Mouse (Mus musculus) urinary bladder, adult 2 months (tissue): Measurements from ENCODE around the gene Iqcf4. TPM values are rescaled to one million over a fixed set of nuclear protein-coding genes. Genes with fewer than 3 reads are reported as not detected.
"Not testable (repeated sequence)": the region's sequence is repeated elsewhere in the genome, so short reads cannot be mapped to it uniquely, and the experiment has no call there.

Source experiments
- DNase-seq: peaks from one replicate; pipeline ENCODE4 v3.0.0; 2022; ENCODE audit warnings: low spot score
- polyA plus RNA-seq: library from polyadenylated mRNA; depleted of rRNA; stranded (reverse); fragments of >200 nt; gene quantifications from 2 replicates; pipeline ENCODE4 v1.2.3, GENCODE M21; 2012; rRNA removed

Iqcf4 gene
- not detected in 2 replicates for polyA plus RNA-seq

- DNase-seq, result no peak
Measured at GRCm38 (mm10) chr9:106570896-106571295, at the start of gene Iqcf4. Gene Iqcf4 (minus strand): TSS chr9:106570996.

- DNase-seq, result no peak
Measured at GRCm38 (mm10) chr9:106617496-106617895, 46.7 kb upstream of the Iqcf4 start.

GRCm38 (mm10) chr9:106616306-106616705, 45.5 kb upstream of the Iqcf4 start:
- DNase-seq, result no peak

DNA sequence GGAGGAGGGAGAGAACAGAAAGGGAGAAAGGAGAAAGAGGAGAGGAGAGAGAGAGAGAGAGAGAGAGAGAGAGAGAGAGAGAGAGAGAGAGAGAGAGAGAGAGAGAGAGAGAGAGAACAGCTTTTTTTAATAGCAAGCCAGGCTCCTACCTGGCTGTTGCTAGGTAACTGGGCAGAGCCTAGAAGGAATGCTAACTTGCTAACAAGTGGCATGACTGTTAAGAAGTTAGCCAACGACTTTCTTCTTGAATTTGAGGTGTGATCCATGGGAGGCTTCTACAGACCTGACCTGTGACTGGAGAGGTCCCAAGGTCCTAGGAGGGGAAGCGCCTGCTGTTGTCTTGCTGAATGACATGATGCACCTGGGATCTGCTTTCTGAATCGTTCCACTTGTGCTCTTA, 43.8 kb upstream of the Iqcf4 start:
- no peak for DNase-seq

DNA sequence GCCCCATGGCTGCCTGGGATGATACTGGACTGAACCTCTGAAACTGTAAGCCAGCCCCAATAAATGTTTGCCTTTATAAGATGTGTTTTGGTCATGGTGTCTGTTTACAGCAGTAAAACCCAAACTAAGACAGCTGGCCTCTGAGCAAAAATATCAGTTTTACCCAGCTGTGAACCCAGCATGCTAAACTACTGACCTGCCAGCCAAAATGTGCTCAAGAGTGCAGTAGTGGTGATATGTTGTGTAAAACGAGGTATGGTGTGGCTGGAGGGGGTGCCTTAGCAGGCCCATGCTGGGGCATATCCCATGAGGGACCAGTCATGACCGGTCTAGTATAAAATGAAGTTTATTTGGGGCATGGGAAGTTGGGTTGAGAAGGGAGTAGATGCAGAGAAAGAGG, 43.2 kb upstream of the Iqcf4 start:
- no peak for DNase-seq

DNA sequence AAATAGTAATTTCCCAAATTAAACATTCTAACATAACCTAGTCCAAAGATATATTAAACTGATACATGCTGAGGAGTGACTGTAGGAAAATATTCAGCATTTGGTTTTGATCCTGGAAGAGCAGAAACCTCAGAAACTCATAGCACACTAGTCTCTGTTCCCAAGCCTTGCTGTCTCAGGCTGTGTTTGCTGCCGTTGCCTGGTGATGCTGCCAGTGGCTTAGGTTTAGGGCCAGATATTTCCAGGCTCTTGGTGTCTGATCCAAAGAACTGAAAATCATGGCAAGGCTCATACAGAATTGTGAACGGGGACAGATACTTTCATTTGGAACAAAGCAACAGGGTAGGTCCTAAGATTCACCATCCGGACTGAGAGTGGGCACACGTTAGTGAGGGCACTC, 39.9 kb upstream of the Iqcf4 start:
- DNase-seq, result no peak

DNA sequence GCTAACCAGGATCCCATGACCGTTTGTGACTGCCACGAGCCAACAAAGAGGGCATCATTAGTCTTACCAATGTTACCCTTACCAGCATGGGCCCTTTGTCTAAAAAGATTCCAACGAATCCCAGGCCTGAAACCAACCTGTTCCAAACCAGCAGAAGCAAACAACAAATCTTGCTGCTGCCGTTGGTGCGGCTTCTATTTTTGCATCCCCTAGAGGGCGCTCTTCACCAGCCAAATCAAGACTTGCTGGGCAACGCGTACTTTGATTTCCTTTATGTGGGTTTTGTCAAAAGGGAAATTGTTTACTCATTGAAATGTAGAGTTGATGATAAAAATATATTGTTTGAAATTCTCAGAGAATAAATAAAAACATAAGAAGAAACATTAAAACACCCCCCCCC, 29.8 kb upstream of the Iqcf4 start:
- no peak for DNase-seq

DNA sequence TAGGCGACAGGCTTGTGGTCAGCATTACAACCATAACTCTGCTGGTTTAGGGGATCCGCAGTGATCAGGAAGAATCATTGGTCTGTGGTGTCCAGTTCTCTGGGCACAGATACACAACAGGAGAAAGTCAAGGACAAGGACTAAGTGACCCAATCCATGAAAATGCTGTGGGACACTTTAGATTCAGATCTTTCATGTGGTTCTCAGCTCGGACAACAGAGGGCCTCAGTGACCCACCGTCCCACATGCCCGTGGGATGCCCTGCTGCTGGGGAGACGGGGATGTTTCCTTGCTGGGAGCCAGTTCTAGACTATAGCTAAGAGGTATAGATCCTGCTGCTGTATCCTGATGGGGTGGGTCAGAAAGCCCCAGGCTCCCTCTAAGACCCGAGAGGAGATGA, 27.7 kb upstream of the Iqcf4 start:
- no peak for DNase-seq

DNA sequence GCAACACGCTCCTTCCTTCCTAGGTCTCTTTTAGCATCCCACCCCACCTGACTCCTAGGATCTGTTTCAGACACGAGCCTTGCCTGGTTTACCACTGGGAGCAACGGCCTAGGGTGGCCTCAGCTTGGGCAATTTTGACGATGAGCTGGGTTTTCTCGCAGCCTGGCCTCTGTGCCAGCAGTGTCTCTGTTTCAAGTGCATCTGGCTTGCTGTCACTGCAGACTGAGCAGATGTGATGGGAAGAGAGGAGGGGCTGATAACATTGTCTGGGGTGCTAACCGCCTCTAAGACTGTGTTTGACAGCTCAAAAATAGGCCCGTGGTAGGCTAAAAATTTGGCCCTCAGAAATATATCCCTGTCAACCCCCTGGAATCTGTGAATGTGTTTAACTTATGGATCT, 25.0 kb upstream of the Iqcf4 start:
- DNase-seq, result no peak

- DNase-seq, result not testable (repeated sequence)
Measured at GRCm38 (mm10) chr9:106595402-106595801, 24.6 kb upstream of the Iqcf4 start.

DNA sequence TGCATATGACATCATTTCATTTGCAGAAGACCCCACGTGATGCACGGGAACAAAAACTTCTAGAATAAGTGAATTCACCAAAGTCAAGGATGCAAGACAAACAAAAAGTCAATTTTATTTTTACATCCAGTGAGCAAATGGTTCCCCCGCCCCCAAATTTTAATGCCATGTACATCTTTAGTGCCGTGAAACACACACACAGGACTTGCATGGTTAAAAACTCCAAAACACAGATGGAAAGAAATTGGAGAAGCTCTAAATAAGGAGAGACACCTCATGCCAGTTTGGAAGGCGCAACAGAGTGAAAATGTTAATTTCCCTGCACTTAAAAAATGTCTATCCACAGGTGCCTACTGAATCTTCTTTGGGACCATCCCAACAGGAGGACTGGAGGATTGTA, 21.4 kb upstream of the Iqcf4 start:
- no peak for DNase-seq

DNA sequence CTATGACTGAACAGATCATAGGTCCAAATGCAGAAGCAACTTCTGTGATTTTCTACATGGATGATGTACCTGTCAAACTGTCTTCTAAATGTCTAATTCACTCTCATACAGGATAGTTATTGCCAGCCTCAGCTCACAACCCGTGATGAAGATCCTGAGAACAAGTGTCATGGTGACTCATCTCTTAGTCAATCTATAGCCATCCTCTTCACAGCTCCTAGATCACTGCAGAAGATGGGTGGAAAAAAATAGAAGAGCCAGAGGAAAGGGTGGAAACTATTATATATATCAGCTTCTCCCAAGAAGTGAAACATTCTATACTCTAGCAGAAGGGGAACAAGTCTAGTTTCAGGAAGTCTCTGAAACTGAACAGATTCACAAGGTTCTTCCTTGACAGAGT, 11.8 kb upstream of the Iqcf4 start:
- no peak for DNase-seq

- DNase-seq, result no peak
Measured at GRCm38 (mm10) chr9:106580016-106580415, 9.2 kb upstream of the Iqcf4 start.

DNA sequence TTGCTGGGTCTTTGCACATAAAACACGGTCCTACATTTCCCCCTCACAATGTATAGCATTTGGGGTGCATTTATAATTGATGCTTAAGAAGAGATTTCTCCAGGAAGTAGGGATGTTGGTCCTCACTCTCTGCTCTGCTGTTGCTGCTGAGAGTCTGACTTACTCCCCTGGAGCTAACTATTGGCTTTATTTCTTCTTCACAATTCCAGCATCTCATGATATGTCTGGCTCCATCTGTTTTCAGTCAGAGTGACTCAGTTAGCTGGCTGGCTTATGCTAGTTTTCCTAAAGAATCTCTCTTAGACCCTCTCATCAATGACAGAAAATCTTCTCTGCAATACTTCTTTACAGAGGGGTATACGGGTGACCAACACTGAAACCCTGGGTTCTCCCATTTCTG, 5.3 kb upstream of the Iqcf4 start:
- DNase-seq, result no peak

DNA sequence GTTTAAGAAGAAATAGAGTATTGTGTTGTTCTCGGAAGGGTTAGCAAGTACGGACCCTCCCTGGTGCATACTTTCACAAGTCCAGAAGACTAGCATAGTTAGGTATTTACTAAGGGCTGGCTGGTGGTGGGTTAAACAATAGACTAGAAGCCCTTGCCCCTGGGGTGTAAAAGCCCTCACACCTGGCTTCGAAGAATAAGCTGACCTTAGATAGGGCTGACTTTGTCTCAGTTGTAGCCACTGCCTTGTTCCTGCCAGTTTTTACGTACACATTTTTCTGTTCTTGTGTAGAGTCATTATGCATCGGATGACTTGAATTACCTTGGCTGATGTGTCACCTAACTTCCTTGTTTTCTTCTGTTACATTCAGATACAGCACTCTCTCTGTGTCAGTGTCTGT, 2.6 kb upstream of the Iqcf4 start:
- no peak for DNase-seq

- no peak for DNase-seq
Measured at GRCm38 (mm10) chr9:106572186-106572585, 1.4 kb upstream of the Iqcf4 start.

DNA sequence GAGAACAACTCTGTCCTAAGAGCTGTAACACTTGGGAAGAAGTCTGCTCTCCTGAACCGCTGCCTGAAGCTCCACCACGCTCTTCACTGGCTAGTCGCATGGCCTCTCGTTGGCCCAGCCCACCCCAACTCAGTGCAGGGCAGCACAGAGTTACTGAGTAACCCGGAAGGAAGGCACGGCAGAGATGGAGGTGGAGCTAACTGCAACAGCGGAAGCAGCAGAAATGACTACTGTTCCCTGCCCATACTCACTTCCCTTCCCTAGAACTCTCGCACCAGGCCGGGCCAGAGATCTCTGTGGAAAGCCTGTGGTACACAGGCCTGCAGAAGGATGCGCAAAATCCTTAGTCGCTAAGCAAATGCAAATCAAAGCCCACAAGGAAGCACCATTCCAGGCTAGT, 4.4 kb downstream of the Iqcf4 start:
- no peak for DNase-seq

- DNase-seq, result no peak
Measured at GRCm38 (mm10) chr9:106564025-106564424, 6.8 kb downstream of the Iqcf4 start.

DNA sequence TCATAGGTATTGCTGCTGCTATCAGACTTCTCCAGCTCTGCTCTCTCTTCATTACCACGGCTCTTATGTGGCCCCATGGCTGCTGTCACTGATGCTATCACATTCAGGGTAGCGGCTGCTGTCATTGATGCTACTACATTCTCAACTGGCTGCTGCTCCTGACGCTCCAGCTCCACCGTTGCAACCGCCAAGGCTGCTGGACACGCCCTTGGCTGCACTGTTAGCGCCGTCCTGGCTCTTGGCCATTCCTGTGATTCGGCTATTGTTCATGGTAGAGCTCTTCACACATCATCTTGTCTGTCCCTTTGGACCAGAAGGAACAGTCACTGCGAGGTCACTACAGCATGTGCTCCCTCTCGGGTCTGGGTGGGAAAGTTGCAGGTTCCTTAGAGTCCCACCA, 8.5 kb downstream of the Iqcf4 start:
- DNase-seq, result no peak

GRCm38 (mm10) chr9:106561531-106561930, 9.3 kb downstream of the Iqcf4 start, which contains the start of gene Iqcf3:
Gene Iqcf3 (minus strand): TSS chr9:106561631.
- DNase-seq, result no peak

DNA sequence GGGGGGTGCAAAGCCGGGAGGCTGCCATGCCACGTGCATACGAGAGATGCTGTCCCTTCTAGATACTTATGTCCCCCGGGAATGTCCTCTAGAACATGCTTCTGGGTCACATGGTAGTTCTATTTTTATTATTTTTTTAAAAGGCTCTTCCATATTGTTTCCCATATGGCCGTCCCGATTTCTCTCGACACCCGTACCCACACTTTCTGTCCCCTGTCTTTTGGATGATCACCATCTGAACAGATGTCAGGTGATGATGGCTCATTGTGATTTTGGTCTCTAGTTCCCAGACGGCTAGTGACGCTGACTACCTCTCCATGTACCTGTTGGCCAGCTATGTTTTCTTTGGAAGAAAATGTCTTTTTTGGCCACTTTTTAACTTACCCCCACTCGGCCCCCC, 35.8 kb downstream of the Iqcf4 start:
- DNase-seq, result no peak

- no peak for DNase-seq
Measured at GRCm38 (mm10) chr9:106534296-106534695, 36.5 kb downstream of the Iqcf4 start.

DNA sequence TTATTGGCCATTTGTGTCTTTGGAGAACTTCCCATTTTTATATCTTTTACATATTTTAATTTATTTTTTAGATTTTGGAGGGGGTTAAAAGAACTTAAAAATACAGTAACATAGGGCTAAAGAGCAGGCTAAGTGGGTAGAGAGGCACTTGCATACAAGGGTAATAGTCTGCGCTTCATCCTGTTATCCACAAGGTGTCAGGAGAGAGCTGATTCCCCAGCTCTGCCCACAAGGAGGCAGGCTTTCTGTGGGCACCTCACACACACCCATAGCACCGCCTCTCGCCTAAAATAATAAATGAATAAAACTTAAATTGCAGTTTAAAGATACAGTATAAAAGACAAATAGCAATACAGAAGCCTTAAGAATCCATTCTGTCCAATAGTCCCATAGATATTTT, 39.0 kb downstream of the Iqcf4 start:
- no peak for DNase-seq

GRCm38 (mm10) chr9:106519909-106520308, 50.9 kb downstream of the Iqcf4 start:
- no peak for DNase-seq

- DNase-seq, result no peak
Measured at GRCm38 (mm10) chr9:106519433-106519832, 51.4 kb downstream of the Iqcf4 start.
